Comparison of ENCODE assay signal across 21 mouse cellular contexts in genomic region chr12:5270527-5270926, GRCm38 (mm10).
DNase-seq lines count a peak whose midpoint lies in the region; ATAC-seq and TF ChIP-seq lines count a peak whose summit lies in the region.
"Had no signal": no experiment of that assay in that cellular context is flagged by ENCODE, and none has a peak within 500 bp of the region (broad histone marks: within the 10 kb centered on the region; RNA-seq: fewer than 3 reads in every experiment).

No protein-coding gene starts in this region.

- no peak overlapping the region for H3K9ac ChIP-seq in forebrain, embryonic 14.5 days (ENCODE audit: low read length)
- no peak overlapping the region for H3K9ac ChIP-seq in forebrain, embryonic 15.5 days (replicated peaks)
- H3K9ac ChIP-seq: embryonic facial prominence, embryonic 13.5 days; hindbrain, embryonic 12.5 days; hindbrain, embryonic 15.5 days had no signal

- H3K4me2 ChIP-seq in forebrain, embryonic 14.5 days (ENCODE audit: low read length), result no peak overlapping the region
- H3K4me2 ChIP-seq in forebrain, embryonic 15.5 days (replicated peaks), result no peak overlapping the region
- H3K4me2 ChIP-seq: embryonic facial prominence, embryonic 13.5 days; hindbrain, embryonic 12.5 days; hindbrain, embryonic 15.5 days had no signal

- intact Hi-C loops in left cerebral cortex, adult 2 months (cut with DNase I), result loop anchor here (5.0 kb wide), 1 partner anchor 102 kb away; no protein-coding TSS in a partner anchor
- intact Hi-C loops in left cerebral cortex, postnatal 4 days (cut with DNase I), result no loop called here

- ATAC-seq in forebrain, embryonic 14.5 days, result no peak
- no peak for ATAC-seq in forebrain, embryonic 15.5 days (replicated peaks)
- ATAC-seq: activated CD4-positive, CD25-positive, alpha-beta regulatory T cell, adult 4 months had no signal

- H3K27me3 ChIP-seq in forebrain, embryonic 14.5 days (replicated peaks; ENCODE audit: control insufficient read depth, insufficient read depth, low read length), result no peaks in the 10 kb centered on the region
- no peaks in the 10 kb centered on the region for H3K27me3 ChIP-seq in forebrain, embryonic 15.5 days
- H3K27me3 ChIP-seq in embryonic facial prominence, embryonic 10.5 days (replicated peaks; ENCODE audit: low read depth, poor library complexity, severe bottlenecking), result no peaks in the 10 kb centered on the region
- H3K27me3 ChIP-seq: hindbrain, embryonic 12.5 days; hindbrain, embryonic 15.5 days had no signal

- 93% methylated on average over 3 of the region's 3 CpGs for WGBS in forebrain, embryonic 14.5 days
- 94% methylated on average over 3 of the region's 3 CpGs for WGBS in forebrain, embryonic 15.5 days
- WGBS in embryonic facial prominence, embryonic 10.5 days, result 91% methylated on average over 3 of the region's 3 CpGs

- peak; percentile 57 for DNase-seq in adrenal gland, postnatal 14 days
- DNase-seq in adrenal gland, postnatal 4 days (ENCODE audit: low spot score in 2 of 2), result no peak
- DNase-seq in forebrain, embryonic 14.5 days (ENCODE audit: low spot score), result no peak
- DNase-seq in left cerebral cortex, adult 2 months (ENCODE audit: extremely low spot score in 1 of 2, low spot score in 2 of 2), result no peak
- DNase-seq in left cerebral cortex, postnatal 4 days, result no peak
- DNase-seq in embryonic facial prominence, embryonic 10.5 days (ENCODE audit: low spot score), result no peak
- DNase-seq: adrenal gland, adult 8-10 months; adrenal gland, postnatal 36 days; cerebellum, adult 11 months; cerebellum, adult 2 months; cerebellum, adult 9-11 months; cerebellum, postnatal 25 days; gastrocnemius, postnatal 25 days; heart, adult 2 months had no signal

- no peaks in the 10 kb centered on the region for H3K9me3 ChIP-seq in forebrain, embryonic 14.5 days (replicated peaks; ENCODE audit: control insufficient read depth, low read length)
- no peaks in the 10 kb centered on the region for H3K9me3 ChIP-seq in forebrain, embryonic 15.5 days
- 0 out of 2 replicates have a peak, but pooled peaks cover 3% of the 10 kb centered on the region for H3K9me3 ChIP-seq in embryonic facial prominence, embryonic 10.5 days
- H3K9me3 ChIP-seq: embryonic facial prominence, embryonic 13.5 days; heart, embryonic 10.5 days; hindbrain, embryonic 12.5 days; hindbrain, embryonic 15.5 days had no signal

- no peak for TF ChIP-seq CTCF in left cerebral cortex, adult 2 months (IDR thresholded peaks at IDR 0.05)

- H3K36me3 ChIP-seq in forebrain, embryonic 14.5 days (ENCODE audit: control insufficient read depth, insufficient read depth, low read length), result no peaks in the 10 kb centered on the region
- H3K36me3 ChIP-seq in forebrain, embryonic 15.5 days, result no peaks in the 10 kb centered on the region
- H3K36me3 ChIP-seq in embryonic facial prominence, embryonic 10.5 days (replicated peaks), result 0 out of 2 replicates have a peak, but pooled peaks cover 3% of the 10 kb centered on the region
- H3K36me3 ChIP-seq: embryonic facial prominence, embryonic 13.5 days; heart, embryonic 10.5 days; hindbrain, embryonic 12.5 days; hindbrain, embryonic 15.5 days had no signal

- peak overlapping the region; percentile 33; the same call in 1 of the 2 replicates for H3K27ac ChIP-seq in forebrain, embryonic 14.5 days (ENCODE audit: low read depth, low read length)
- H3K27ac ChIP-seq in forebrain, embryonic 15.5 days (replicated peaks), result no peak overlapping the region
- peak overlapping the region; percentile 52; the same call in 1 of the 2 replicates for H3K27ac ChIP-seq in left cerebral cortex, adult 2 months
- H3K27ac ChIP-seq in embryonic facial prominence, embryonic 10.5 days (replicated peaks), result peak overlapping the region; percentile 5; the same call in 1 of the 2 replicates
- H3K27ac ChIP-seq: embryonic facial prominence, embryonic 13.5 days; heart, adult 2 months; heart, embryonic 10.5 days; hindbrain, embryonic 12.5 days; hindbrain, embryonic 15.5 days had no signal

- peaks cover 51% of the 10 kb centered on the region for H3K4me1 ChIP-seq in forebrain, embryonic 14.5 days (ENCODE audit: control insufficient read depth, insufficient read depth, low read length)
- peaks cover 56% of the 10 kb centered on the region for H3K4me1 ChIP-seq in forebrain, embryonic 15.5 days
- H3K4me1 ChIP-seq in embryonic facial prominence, embryonic 10.5 days, result peaks cover 56% of the 10 kb centered on the region

- H3K4me3 ChIP-seq in forebrain, embryonic 14.5 days (ENCODE audit: low read depth, low read length), result no peak overlapping the region
- no peak overlapping the region for H3K4me3 ChIP-seq in forebrain, embryonic 15.5 days
- H3K4me3 ChIP-seq in left cerebral cortex, adult 2 months, result no peak overlapping the region
- no peak overlapping the region for H3K4me3 ChIP-seq in embryonic facial prominence, embryonic 10.5 days
- H3K4me3 ChIP-seq: embryonic facial prominence, embryonic 13.5 days; erythroblast, embryonic 14.5 days; heart, adult 2 months; heart, embryonic 10.5 days; hindbrain, embryonic 12.5 days; hindbrain, embryonic 15.5 days had no signal
